Mouse (Mus musculus) brain, embryonic 14.5 days (tissue): ENCODE results near the gene Zfp710.

Experiments
- CTCF ChIP-seq: fragments of 200-500 bp; IDR thresholded peaks from 2 replicates; pipeline ENCODE4 v1.5.1; 2012; ENCODE audit warnings: inconsistent platforms, mild to moderate bottlenecking, moderate library complexity, borderline replicate concordance; ENCODE audit not compliant: insufficient read depth, insufficient read length; ENCODE audit errors: extremely low read depth
- POLR2A ChIP-seq: fragments of 200-500 bp; IDR thresholded peaks from 2 replicates; pipeline ENCODE4 v1.6.1; 2012; ENCODE audit warnings: mild to moderate bottlenecking, inconsistent platforms, borderline replicate concordance; ENCODE audit not compliant: poor library complexity, insufficient read depth, insufficient read length, severe bottlenecking; ENCODE audit errors: extremely low read depth

DNA sequence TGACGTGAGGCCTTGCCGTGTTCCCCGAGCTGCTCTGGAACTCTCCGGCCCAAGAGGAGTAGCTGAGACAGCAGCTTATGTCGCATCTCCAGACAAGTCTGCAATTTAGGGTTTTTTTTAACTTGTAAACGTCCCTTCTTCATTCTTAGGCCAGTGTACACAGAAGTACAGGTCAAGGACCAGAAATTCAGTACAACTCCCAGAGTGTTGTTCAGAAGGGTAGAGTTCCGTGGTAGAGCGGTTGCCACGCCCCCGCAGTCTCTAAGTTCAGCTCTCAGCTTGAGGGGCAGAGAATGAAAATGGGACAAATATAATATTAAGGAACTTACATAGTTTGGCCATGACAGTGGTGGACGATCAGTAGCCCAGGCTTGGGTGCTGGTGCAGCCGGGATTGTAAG, 31.2 kb downstream of the Zfp710 start:
- no peak for TF ChIP-seq POLR2A
- no peak for TF ChIP-seq CTCF
